Mouse (Mus musculus): ENCODE results near the gene Gm8024. TPM values are rescaled to one million over a fixed set of nuclear protein-coding genes. Genes with fewer than 3 reads are reported as not detected.
"Not testable (repeated sequence)": the region's sequence is repeated elsewhere in the genome, so short reads cannot be mapped to it uniquely, and the experiment has no call there.

The Gm8024 gene
- not detected in 2 replicates for polyA plus RNA-seq (2015; fragmentation: Nextera tagmentation; extraction: Ambion mirVana)

- not testable (repeated sequence) for H3K27ac ChIP-seq; H3K4me1 ChIP-seq; H3K4me2 ChIP-seq; H3K4me3 ChIP-seq (replicated peaks); H3K9ac ChIP-seq; H3K27me3 ChIP-seq (replicated peaks); H3K36me3 ChIP-seq; H3K9me3 ChIP-seq; ATAC-seq (ENCODE audit: insufficient read depth, low FRiP score, low read depth)
- WGBS, result 88% methylated on average over 1 of the region's 3 CpGs
Observed at GRCm38 (mm10) chr14:42524182-42524581, at the start of gene Gm8024. Gene Gm8024 (minus strand): TSS chr14:42524282.

- not testable (repeated sequence) for H3K27me3 ChIP-seq (replicated peaks); ATAC-seq (ENCODE audit: insufficient read depth, low FRiP score, low read depth); H3K9me3 ChIP-seq; H3K4me2 ChIP-seq; H3K27ac ChIP-seq; H3K9ac ChIP-seq; H3K36me3 ChIP-seq; H3K4me3 ChIP-seq (replicated peaks); H3K4me1 ChIP-seq
- 10% methylated on average over 25 of the region's 31 CpGs for WGBS
Observed at GRCm38 (mm10) chr14:42543170-42543701, 19.2 kb upstream of the Gm8024 start.

GRCm38 (mm10) chr14:42542316-42543169 lies 18.5 kb upstream of the Gm8024 start:
- not testable (repeated sequence) for H3K4me3 ChIP-seq (replicated peaks); H3K9ac ChIP-seq; H3K27ac ChIP-seq; H3K27me3 ChIP-seq (replicated peaks); ATAC-seq (ENCODE audit: insufficient read depth, low FRiP score, low read depth); H3K4me1 ChIP-seq; H3K9me3 ChIP-seq; H3K36me3 ChIP-seq; H3K4me2 ChIP-seq
- WGBS, result 13% methylated on average over 25 of the region's 29 CpGs

- not testable (repeated sequence) for ATAC-seq (ENCODE audit: insufficient read depth, low FRiP score, low read depth); H3K4me1 ChIP-seq
- WGBS, result 82% methylated on average over 2 of the region's 3 CpGs
Observed at GRCm38 (mm10) chr14:42502249-42502648, 21.8 kb downstream of the Gm8024 start, which contains the start of gene Gm8020. Gene Gm8020 (minus strand): TSS chr14:42502349.

More at GRCm38 (mm10) chr14:42502249-42502648, 21.8 kb downstream of the Gm8024 start, which contains the start of gene Gm8020:
- H3K9ac ChIP-seq; H3K9me3 ChIP-seq; H3K27ac ChIP-seq; H3K27me3 ChIP-seq (replicated peaks); H3K4me2 ChIP-seq; H3K36me3 ChIP-seq; H3K4me3 ChIP-seq (replicated peaks): not testable (repeated sequence)

Other genes starting within 250 kb of the Gm8024 start
- gene Gm9611, start 226.9 kb downstream of the Gm8024 start, polyA plus RNA-seq (2015; fragmentation: Nextera tagmentation; extraction: Ambion mirVana), result not detected in 2 replicates
- gene Gm7995, start 214.1 kb downstream of the Gm8024 start, polyA plus RNA-seq (2015; fragmentation: Nextera tagmentation; extraction: Ambion mirVana), result not detected in 2 replicates
- gene Gm8005, start 84.6 kb downstream of the Gm8024 start, polyA plus RNA-seq (2015; fragmentation: Nextera tagmentation; extraction: Ambion mirVana), result not detected in 2 replicates
- gene Gm8011, start 60.4 kb downstream of the Gm8024 start, polyA plus RNA-seq (2015; fragmentation: Nextera tagmentation; extraction: Ambion mirVana), result not detected in 2 replicates
- gene Gm8020, start 21.9 kb downstream of the Gm8024 start, polyA plus RNA-seq (2015; fragmentation: Nextera tagmentation; extraction: Ambion mirVana), result not detected in 2 replicates
- gene Gm17124, start 75.6 kb upstream of the Gm8024 start, polyA plus RNA-seq (2015; fragmentation: Nextera tagmentation; extraction: Ambion mirVana), result not detected in 2 replicates
- not detected in 2 replicates for gene Gm3633, start 117.6 kb upstream of the Gm8024 start, polyA plus RNA-seq (2015; fragmentation: Nextera tagmentation; extraction: Ambion mirVana)
- gene Gm10378, start 131.7 kb upstream of the Gm8024 start, polyA plus RNA-seq (2015; fragmentation: Nextera tagmentation; extraction: Ambion mirVana), result not detected in 2 replicates
- gene Gm3015, start 244.5 kb upstream of the Gm8024 start, polyA plus RNA-seq (2015; fragmentation: Nextera tagmentation; extraction: Ambion mirVana), result not detected in 2 replicates